In genomic region chr11:60698806-60699523, GRCm38 (mm10) we compare ENCODE assay signal across 8 mouse cellular contexts. TPM values are rescaled to one million over a fixed set of nuclear protein-coding genes. Genes with fewer than 3 reads are reported as not detected.
DNase-seq lines count a peak whose midpoint lies in the region; ATAC-seq and TF ChIP-seq lines count a peak whose summit lies in the region.

No protein-coding gene starts in this region.

- peaks cover 45% of the 10 kb centered on the region for H3K4me1 ChIP-seq in forebrain, embryonic 12.5 days
- H3K4me1 ChIP-seq in heart, postnatal 0 days (ENCODE audit: control insufficient read depth, insufficient read depth) = peaks cover 17% of the 10 kb centered on the region
- peaks cover 24% of the 10 kb centered on the region for H3K4me1 ChIP-seq in lung, embryonic 15.5 days

- peak; percentile 77 for DNase-seq in MN1 (ENCODE audit: low spot score)
- DNase-seq in brain, embryonic 14.5 days (ENCODE audit: low read depth) = peak; percentile 85
- peak; percentile 83 for DNase-seq in heart, postnatal 0 days (ENCODE audit: low spot score)
- peak; percentile 88 for DNase-seq in kidney, postnatal 14 days
- DNase-seq in ovary, postnatal 10 days (ENCODE audit: low spot score) = peak; percentile 56
- no peak for DNase-seq in B cell, adult 2 months

- peak; percentile 8; the same call in 1 of the 2 replicates for TF ChIP-seq EP300 in heart, postnatal 0 days (IDR thresholded peaks at IDR 0.05; ENCODE audit: low read depth)

- no peak for TF ChIP-seq CTCF in brain, embryonic 14.5 days (IDR thresholded peaks at IDR 0.05; ENCODE audit: borderline replicate concordance, extremely low read depth, insufficient read depth, insufficient read length)
- TF ChIP-seq CTCF in heart, postnatal 0 days (IDR thresholded peaks at IDR 0.05; ENCODE audit: low read depth) = no peak

- under 1% methylated on average over 22 of the region's 22 CpGs for WGBS in forebrain, embryonic 12.5 days
- WGBS in heart, postnatal 0 days = 4% methylated on average over 22 of the region's 22 CpGs
- 3% methylated on average over 22 of the region's 22 CpGs for WGBS in lung, embryonic 15.5 days

- peak overlapping the region; percentile 95 for H3K27ac ChIP-seq in forebrain, embryonic 12.5 days
- H3K27ac ChIP-seq in heart, postnatal 0 days (ENCODE audit: low read depth) = peak overlapping the region; percentile 86
- H3K27ac ChIP-seq in lung, embryonic 15.5 days = peak overlapping the region; percentile 92

- peaks cover 13% of the 10 kb centered on the region; the same call in 1 of the 2 replicates for H3K36me3 ChIP-seq in forebrain, embryonic 12.5 days (replicated peaks)
- H3K36me3 ChIP-seq in heart, postnatal 0 days (replicated peaks; ENCODE audit: control insufficient read depth, insufficient read depth, low read length) = no peaks in the 10 kb centered on the region
- no peaks in the 10 kb centered on the region for H3K36me3 ChIP-seq in lung, embryonic 15.5 days

- peak overlapping the region; percentile 67 for H3K4me2 ChIP-seq in forebrain, embryonic 12.5 days
- H3K4me2 ChIP-seq in heart, postnatal 0 days (ENCODE audit: low read depth, low read length) = peak overlapping the region; percentile 75
- peak overlapping the region; percentile 61 for H3K4me2 ChIP-seq in lung, embryonic 15.5 days

- H3K4me3 ChIP-seq in forebrain, embryonic 12.5 days (replicated peaks) = peak overlapping the region; percentile 86
- peak overlapping the region; percentile 80 for H3K4me3 ChIP-seq in heart, postnatal 0 days (ENCODE audit: low read depth, low read length)
- H3K4me3 ChIP-seq in lung, embryonic 15.5 days = peak overlapping the region; percentile 77

- peak; percentile 38; the same call in 1 of the 2 replicates for TF ChIP-seq POLR2A in brain, embryonic 14.5 days (IDR thresholded peaks at IDR 0.05; ENCODE audit: borderline replicate concordance, extremely low read depth, insufficient read depth, insufficient read length, poor library complexity, severe bottlenecking)

- no peaks in the 10 kb centered on the region for H3K9me3 ChIP-seq in forebrain, embryonic 12.5 days
- no peaks in the 10 kb centered on the region for H3K9me3 ChIP-seq in heart, postnatal 0 days (replicated peaks; ENCODE audit: control insufficient read depth, low read length)
- H3K9me3 ChIP-seq in lung, embryonic 15.5 days = no peaks in the 10 kb centered on the region

- ATAC-seq in forebrain, embryonic 12.5 days (ENCODE audit: low FRiP score) = peak; percentile 54
- peak; percentile 59 for ATAC-seq in heart, postnatal 0 days (ENCODE audit: insufficient read depth, low read depth)
- peak; percentile 62; the same call in 1 of the 2 replicates for ATAC-seq in lung, embryonic 15.5 days (ENCODE audit: borderline replicate concordance, extremely low read depth, low FRiP score, low TSS enrichment)

- peak overlapping the region; percentile 93 for H3K9ac ChIP-seq in forebrain, embryonic 12.5 days
- peak overlapping the region; percentile 88; the same call in 1 of the 2 replicates for H3K9ac ChIP-seq in heart, postnatal 0 days (replicated peaks; ENCODE audit: low read depth, low read length)
- peak overlapping the region; percentile 28 for H3K9ac ChIP-seq in lung, embryonic 15.5 days

- no peaks in the 10 kb centered on the region for H3K27me3 ChIP-seq in forebrain, embryonic 12.5 days
- no peaks in the 10 kb centered on the region for H3K27me3 ChIP-seq in heart, postnatal 0 days (ENCODE audit: control insufficient read depth, insufficient read depth, low read length)
- H3K27me3 ChIP-seq in lung, embryonic 15.5 days = no peaks in the 10 kb centered on the region

RNA-seq across cellular contexts. Expression of gene Llgl1, which starts 0.6 kb away (rescaled TPM):
- 123 and 152 TPM in 2 replicates for polyA plus RNA-seq in brain, embryonic 14.5 days (2012; rRNA removed)
- polyA plus RNA-seq in forebrain, embryonic 12.5 days (2016; fragmentation: Nextera tagmentation; extraction: Ambion mirVana) = 138 and 152 TPM in 2 replicates
- total RNA-seq in heart, postnatal 0 days (2014; rRNA removed; ENCODE audit: low replicate concordance) = 33.0 and 34.7 TPM in 2 replicates
- polyA plus RNA-seq in heart, postnatal 0 days (2015; fragmentation: Nextera tagmentation; extraction: Ambion mirVana) = 13.5 and 13.9 TPM in 2 replicates
- 52.1 and 54.2 TPM in 2 replicates for polyA plus RNA-seq in lung, embryonic 15.5 days (2015; fragmentation: Nextera tagmentation; extraction: Ambion mirVana)

RNA-seq across cellular contexts. Expression of gene Flii, which starts 28.1 kb away (rescaled TPM):
- 152 and 157 TPM in 2 replicates for polyA plus RNA-seq in brain, embryonic 14.5 days (2012; rRNA removed)
- polyA plus RNA-seq in forebrain, embryonic 12.5 days (2016; fragmentation: Nextera tagmentation; extraction: Ambion mirVana) = 76.2 and 78.9 TPM in 2 replicates
- 82.2 and 123 TPM in 2 replicates for total RNA-seq in heart, postnatal 0 days (2014; rRNA removed; ENCODE audit: low replicate concordance)
- 52.6 and 55.3 TPM in 2 replicates for polyA plus RNA-seq in heart, postnatal 0 days (2015; fragmentation: Nextera tagmentation; extraction: Ambion mirVana)
- polyA plus RNA-seq in lung, embryonic 15.5 days (2015; fragmentation: Nextera tagmentation; extraction: Ambion mirVana) = 83.3 and 94.4 TPM in 2 replicates

RNA-seq across cellular contexts. Expression of gene Mief2, which starts 29.2 kb away (rescaled TPM):
- 27.9 and 29.9 TPM in 2 replicates for polyA plus RNA-seq in brain, embryonic 14.5 days (2012; rRNA removed)
- polyA plus RNA-seq in forebrain, embryonic 12.5 days (2016; fragmentation: Nextera tagmentation; extraction: Ambion mirVana) = 15.4 and 17.9 TPM in 2 replicates
- 26.5 and 27.4 TPM in 2 replicates for total RNA-seq in heart, postnatal 0 days (2014; rRNA removed; ENCODE audit: low replicate concordance)
- 19.5 and 20.4 TPM in 2 replicates for polyA plus RNA-seq in heart, postnatal 0 days (2015; fragmentation: Nextera tagmentation; extraction: Ambion mirVana)
- 13.5 and 14.7 TPM in 2 replicates for polyA plus RNA-seq in lung, embryonic 15.5 days (2015; fragmentation: Nextera tagmentation; extraction: Ambion mirVana)

Comparison
In these comparisons a context has a peak if more than half of its experiments do, and no peak if none do; other contexts are left out.
1. DNase-seq: peak in MN1 (single experiment), brain, embryonic 14.5 days (single experiment), heart, postnatal 0 days (single experiment), kidney, postnatal 14 days (single experiment) and ovary, postnatal 10 days (single experiment); none in B cell, adult 2 months (0 of 2).
2. H3K9ac ChIP-seq: peak in every context shown above with its lines; median percentile 93 in forebrain, embryonic 12.5 days; 88 in heart, postnatal 0 days; 28 in lung, embryonic 15.5 days.
3. Peak in every context shown above with its lines, with median percentiles within 50 percentile points of each other: ATAC-seq, H3K27ac ChIP-seq, H3K4me2 ChIP-seq and H3K4me3 ChIP-seq.